Mouse (Mus musculus): ENCODE measurements around the gene Mrpl14.

Mrpl14 gene

DNA sequence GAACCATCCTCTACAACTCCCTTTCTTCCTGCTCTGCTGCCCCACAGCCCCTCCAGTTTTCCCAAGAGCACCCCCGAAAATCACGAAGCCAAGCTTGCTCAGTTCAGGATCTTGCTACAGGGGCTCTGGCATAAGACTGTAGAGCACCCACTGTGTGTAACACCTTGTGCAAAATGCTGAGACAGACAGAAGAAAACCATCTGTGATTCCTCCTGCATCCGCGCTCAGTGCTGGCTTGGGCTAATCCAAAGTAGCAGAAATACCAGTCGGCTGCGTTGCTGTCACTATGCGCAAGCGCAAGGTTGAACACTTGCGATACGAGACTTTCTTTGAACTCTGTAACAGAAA is 38.4 kb downstream of the Mrpl14 start:
- DNase-seq (ENCODE audit: low spot score in 2 of 2), result no peak

DNA sequence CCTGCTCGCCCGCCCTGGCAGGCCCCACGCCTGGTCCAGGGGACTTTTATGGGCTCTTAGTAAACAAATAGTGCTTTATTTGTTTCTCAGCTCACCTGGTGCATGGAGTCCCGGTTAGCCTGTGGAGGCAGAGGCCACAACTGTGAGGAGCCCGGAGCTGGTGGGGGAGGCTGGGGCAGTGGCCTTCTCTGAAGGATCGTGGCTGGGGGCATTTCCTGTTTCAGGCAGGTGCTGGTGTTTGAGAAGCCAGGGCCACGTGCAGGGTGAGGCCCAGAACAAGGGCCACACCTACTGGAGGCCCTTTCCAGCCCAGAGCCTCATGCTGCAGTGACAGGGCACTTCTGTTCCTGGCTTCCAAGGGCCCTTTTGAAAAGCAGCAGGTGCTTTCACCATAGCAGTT is 40.1 kb downstream of the Mrpl14 start:
- DNase-seq (ENCODE audit: low spot score in 2 of 2), result peak; percentile 55 to 66

DNA sequence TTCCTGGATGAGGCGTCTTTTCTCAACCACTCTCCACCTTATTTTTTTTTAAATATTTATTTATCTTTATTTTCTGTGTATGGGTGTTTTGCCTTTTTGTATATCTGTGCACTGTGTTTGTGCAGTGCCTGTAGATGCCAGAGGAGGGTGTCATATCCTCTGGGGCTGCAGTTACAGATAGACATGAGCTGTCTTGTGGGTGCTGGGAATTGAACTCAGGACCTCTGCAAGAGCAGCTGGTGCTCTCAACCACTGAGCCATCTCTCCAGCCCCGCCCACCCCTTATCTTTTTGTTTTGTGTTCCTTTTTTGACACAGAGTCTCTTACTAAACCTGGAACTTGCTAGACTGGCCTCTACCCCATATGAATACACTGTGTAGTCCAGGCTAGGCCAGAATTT is 41.4 kb downstream of the Mrpl14 start:
- DNase-seq (ENCODE audit: low spot score in 2 of 2), result no peak

DNA sequence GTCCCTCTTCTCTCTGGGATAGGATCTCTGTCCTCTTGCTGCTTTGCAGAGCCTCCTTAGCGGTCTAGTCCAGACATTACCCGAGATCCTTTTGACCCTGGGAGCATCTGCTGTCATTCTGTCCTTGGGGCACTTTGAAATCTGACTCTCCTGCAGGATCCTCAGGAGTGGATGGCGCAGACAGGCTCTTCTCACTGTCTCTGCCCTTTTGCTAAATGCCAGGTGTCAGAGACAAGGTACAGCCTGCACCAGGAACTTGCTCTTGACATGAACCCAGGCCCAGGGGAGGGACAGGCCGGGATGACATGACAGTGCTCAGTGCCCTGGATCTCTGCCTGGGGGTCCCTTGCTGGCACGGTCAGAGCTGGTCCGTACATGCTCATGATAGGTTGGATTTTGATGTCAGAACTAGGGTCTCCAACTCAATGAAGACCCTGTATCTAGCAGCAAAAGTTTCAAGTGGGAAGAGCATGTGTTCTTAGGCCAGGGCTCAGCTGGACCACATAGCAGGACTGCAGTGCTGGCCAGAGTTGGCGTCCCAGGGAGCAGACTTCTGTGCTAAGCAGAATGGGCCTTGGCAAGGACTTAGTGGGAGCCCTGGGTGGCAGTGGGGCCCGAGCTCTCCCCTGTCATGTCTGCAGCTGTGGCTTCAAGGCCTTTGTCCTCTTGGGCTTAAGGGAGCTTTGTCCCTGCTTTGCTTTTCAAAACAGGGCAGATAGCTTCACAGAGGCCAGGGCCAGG is 42.0 kb downstream of the Mrpl14 start:
- no peak for DNase-seq (ENCODE audit: low spot score in 2 of 2)

DNA sequence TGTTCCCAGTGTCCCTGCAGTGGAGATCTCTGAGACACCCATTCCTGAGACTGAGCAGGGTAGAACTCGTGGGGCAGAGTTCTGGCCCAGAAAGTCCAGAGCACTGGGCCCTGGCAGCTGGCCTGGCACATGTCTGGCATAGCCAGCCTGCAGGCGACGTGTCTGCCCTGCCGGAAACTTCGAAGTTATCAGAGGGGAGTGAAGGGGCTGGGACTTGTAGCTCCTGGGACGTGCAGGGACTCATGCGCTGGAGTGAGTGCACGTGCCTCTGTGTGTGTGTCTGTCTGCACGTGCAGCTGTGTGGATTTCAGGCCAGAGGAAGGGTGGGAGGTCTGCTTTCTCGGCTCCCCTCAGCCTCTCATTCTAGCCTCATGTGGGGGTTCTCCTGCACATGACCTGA is 43.3 kb downstream of the Mrpl14 start:
- DNase-seq (ENCODE audit: low spot score in 2 of 2), result no peak

DNA sequence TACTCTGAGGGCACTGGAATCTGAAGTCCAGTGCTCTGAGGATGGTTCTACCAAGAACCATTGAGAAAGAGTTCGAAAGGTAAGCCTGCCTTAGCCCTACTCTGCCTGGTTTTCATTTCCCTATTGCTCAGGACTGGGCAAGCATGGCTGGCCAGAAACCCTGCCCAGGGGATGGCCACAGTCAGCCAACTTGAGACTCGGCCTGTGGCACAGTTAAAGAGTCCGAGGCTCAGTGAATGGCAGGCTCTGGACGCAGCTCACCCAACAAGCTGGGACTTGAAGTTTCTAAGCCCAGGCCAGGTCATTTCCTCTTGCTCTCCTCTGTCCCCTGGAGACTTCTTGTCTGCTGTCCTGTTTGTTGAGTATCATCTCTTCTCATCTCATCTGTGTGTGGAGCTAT is 44.6 kb downstream of the Mrpl14 start:
- DNase-seq (ENCODE audit: low spot score in 2 of 2), result peak in 1 of 2 experiments; percentile 30

DNA sequence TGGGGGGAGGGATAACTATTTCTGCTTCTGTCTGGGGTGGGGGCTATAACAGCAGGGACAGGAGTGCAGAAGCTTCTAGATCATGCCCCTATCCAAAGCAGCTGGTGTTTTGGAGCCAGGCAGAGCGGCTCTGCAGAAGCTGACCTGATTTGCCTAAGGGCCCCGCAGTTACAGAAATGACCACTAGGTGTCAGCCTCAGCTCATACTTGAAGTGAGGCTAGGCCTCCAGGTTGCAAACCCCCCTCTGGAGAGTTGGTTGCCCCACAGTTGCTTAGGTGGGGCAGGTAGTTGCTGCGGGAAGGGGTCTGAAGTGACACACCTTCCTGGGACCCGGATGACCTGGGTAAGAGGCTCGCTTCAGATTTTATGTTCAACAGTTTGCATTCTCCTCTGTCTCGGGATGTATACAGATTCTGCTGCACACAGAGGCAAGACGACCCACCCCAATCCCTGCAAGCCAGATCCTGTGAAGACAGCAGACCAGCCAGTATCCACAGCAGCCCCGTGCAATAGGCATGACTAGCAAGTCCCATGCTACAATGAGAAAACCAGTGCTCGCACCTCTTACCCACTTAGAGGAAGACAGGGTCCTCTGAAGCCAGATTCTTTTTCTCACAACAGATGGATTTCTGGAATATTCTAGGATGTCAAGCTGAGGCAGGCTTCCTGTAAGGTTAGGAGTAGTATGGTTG is 45.2 kb downstream of the Mrpl14 start:
- DNase-seq (ENCODE audit: low spot score in 2 of 2), result peak; percentile 70 to 87

DNA sequence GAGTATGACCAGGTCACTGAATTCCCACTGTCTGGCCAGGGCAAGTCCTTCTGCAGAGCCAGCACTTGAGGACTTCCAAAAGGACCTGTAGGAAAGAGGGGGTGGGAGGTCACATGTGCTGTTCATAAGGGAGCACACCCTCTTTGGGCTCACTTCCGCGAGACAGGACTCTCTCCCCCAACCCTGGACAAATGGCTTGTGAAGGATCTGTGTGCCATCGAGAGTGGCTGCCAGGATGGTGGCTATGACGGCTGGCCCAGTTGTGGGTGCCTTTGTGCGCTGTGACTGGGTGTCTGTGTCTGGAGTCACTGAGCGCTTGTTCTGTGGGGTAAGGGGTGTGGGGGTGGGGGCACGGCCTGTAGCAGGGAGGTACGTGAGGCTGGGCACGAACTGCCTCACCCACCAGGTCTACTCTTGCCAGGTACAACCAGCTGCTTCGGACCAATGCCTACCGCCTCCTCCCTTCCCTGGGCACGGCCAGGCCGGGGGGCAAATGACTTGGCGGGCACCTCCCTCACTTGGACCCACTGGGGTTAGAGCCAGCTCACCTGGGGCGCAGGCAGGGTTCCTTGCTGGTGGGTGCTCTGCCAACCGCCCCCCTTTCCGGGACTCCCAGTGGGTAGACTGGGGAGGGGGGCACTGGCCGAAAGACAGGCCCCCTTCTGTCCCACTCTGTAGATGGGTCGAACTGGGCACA is 47.1 kb downstream of the Mrpl14 start:
- no peak for DNase-seq (ENCODE audit: low spot score in 2 of 2)

DNA sequence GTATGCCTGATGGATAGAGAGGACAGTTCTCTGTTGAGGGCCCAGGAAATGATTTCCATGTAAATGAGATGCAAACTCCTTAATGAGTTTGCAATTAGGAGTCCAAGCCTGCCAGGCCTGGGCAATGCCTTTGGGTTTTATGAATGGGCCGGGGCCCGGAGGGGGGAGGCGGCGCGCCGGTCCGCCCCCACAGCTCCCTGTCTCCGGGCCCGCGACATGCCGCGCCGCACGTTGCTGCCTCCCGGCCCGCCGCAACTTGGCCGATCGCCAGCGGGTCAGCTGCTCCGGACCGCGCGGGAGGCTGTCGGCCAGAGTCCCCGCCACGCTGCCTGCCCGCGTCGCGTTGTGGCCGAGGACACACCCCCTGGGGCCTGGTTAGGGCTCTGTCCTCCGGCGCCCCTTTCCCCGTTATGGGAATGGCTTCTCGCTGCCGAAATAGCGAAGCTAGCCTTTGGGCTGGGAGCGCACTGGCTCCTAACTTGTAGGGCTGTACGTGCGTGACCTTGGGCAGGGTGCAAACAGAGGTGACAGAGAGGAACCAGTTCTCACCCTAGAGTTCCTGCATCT is 47.7 kb downstream of the Mrpl14 start, which contains the start of gene 1600014C23Rik:
Gene 1600014C23Rik (minus strand): TSS at position 110 of the 567 bp plus-strand sequence.
- peak in 1 of 2 experiments; percentile 48 for DNase-seq (ENCODE audit: low spot score in 2 of 2)

DNA sequence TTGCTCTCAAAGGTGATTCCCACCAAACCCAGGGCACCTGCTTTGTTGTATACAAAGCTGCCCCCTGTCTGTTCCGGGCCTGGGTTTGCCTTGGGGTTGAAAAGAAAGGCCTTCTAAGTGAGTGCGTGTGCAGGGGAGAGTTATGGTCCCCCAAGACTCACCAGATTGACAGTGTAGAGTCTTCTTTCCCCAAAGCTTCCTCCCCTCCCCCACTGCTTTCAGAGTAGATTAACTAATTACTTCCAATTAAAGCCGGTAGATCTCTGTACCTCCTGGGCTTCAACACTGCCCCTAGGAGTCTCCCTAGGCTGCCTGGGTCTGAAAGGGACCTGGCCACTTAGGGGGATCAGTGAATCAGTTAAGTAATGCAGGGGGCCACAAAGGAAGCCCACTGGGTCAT is 48.2 kb downstream of the Mrpl14 start:
- no peak for DNase-seq (ENCODE audit: low spot score in 2 of 2)

DNA sequence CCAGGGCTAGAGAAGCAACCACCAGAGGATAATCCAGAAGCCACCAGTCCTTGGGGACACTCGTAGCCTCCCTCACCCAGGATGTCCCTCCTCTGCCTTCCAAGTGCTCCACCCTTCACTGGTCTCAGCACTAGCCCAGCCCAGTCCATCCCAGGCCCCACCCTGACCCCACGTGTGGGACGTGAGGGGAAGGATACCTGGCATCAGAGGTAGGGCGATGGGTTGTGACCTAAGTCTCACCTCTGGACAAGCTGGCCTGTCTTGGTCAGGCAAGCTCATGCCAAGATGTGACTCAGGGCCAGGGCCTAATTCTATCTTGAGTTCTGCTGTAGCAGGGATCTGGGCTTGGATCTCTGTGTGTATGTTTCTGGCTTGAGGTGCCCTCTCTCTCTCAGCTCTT is 48.8 kb downstream of the Mrpl14 start:
- DNase-seq (ENCODE audit: low spot score in 2 of 2), result peak in 1 of 2 experiments; percentile 28

DNA sequence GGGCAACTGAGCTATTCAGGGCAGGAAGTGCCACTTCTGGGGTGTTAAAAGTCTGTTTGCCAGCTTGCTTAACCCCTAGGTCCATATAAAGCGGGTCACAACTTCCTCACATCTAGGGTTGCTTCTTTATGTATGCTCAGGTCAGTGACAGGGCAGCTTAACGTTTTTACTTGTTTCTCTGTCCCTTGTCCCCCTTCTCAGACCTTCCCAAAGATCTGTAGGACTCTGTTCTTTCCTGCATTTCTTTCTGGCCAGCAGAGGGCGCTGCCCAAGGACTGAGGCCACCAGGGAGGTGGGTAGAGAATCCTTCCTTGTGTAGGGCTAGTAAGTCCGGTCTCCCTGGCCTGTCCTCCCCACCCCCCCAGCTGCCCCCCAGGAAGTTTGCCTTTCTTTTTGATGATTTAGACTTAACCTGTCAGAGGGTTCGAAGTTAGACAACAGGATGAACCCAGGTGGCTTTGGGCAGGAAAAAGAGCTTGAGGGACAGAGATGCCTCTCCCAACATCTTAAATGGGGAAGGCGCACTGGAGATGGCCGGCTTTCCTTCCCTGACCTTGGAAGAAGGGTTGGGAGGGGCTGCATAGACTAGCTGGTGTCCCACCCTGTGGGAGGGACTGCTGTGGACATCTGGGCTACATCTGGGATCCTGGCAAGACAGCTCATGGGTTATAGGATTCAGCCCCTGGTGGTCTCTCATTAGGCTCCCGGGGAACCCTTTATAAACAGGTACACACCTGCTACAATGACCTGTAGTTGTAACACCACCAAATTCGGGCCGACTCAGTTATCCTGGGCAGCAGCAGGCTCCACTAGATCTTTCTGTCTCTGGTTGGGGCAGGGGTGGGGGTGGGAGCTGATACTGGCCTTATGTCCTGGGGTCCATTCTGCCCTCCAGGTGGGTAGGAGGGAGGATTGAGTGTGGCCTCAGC is 49.5 kb downstream of the Mrpl14 start:
- peak; percentile 69 to 70 for DNase-seq (ENCODE audit: low spot score in 2 of 2)

DNA sequence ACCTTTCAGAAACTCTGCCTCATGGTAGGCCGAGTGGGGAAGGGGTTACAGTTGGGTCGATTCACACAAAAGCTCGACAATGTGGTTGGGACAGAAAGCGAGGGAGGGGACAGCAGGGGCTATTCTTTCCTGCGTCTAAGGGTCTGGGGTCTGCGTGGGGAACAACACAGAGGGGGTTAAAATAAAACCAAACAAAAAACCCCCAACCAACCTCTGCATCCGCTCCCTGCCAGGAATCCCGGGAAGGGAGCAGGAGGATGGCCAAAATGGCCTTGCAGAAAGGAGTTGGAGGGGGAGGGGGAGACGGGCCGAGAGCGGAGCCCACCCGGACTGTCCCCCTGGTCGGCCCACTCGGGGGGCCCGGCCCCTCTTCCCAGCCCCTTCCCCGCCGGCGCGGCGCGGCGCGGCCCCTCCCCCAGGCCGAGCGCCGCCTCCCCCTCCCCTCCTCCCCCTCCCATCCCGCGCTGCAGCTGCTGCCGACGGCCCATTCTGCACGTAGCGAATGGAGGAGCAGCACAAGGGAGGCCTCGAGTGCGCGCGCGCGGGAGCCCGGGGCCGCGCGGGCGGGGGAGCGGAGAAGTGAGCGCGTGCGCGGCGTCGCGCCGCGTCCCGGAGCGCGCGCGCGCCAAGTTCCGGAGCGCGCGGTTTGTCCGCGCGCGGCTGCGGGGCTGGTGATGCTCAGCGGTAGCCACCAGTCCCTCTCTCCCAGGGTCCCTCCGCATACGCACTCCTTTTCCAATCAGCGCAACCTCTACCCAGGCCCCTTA is 50.4 kb downstream of the Mrpl14 start:
- peak; percentile 59 to 76 for DNase-seq (ENCODE audit: low spot score in 2 of 2)

DNA sequence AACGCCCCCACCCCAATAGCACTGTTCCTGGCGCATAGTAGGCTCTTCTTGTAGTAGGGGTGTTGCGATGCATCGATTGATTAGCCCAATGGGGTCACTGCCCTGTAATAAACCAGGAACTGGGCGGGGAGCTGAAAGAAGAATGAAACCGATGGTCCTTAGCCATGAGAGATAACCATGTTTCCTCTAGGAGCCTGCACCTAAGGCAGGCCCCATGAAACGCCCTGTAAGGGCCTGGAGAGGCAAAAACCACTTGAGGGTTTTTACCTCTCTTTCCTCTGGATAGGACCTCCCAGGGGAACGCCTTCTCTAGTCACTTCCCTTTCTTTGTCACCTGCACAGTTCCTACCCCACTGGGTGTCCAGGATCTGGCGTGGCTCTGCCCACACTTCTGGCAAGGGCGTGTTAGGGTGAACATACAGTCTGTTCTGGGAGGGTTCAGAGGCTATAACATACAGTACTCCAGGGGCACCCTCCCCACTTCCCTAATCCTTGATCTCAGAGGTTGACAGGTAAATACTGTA is 51.0 kb downstream of the Mrpl14 start:
- DNase-seq (ENCODE audit: low spot score in 2 of 2), result no peak

DNA sequence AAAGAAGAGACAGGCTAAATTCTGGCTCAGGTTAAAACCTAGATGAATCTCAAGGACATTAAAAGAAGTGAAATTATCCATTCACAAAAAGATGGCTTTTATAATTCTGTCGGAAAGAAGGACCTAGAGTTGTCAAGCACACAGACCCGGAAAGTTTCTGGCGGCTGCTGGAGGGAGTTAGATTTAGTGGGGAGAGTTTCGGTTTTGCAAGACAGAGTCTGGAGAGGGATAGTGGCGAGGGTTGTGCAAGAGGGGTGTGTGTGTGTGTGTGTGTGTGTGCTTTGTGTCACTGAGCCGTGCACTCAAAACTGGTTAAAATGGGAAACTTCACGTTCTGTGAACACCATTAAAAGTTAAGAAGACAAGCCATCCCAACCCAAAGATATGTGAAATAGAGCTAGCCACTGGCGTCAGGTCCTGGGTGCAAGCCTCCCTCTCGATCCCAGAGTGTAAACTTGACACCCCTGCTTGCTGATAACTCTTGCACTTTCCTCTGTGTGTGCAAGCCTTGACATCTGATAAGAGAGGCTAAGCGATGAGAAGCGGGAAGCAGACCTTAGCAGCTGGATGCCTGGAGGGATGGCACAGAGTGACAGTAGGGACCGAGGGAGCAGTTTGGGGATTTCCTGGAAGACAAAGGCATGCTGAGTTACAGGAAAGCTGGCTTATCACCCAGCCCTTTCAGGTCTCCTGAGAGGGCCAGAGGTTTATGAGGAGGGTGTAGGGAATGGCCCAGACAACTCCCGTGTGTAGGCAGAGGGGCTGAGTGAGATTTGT is 56.4 kb downstream of the Mrpl14 start:
- DNase-seq (ENCODE audit: low spot score in 2 of 2), result no peak

DNA sequence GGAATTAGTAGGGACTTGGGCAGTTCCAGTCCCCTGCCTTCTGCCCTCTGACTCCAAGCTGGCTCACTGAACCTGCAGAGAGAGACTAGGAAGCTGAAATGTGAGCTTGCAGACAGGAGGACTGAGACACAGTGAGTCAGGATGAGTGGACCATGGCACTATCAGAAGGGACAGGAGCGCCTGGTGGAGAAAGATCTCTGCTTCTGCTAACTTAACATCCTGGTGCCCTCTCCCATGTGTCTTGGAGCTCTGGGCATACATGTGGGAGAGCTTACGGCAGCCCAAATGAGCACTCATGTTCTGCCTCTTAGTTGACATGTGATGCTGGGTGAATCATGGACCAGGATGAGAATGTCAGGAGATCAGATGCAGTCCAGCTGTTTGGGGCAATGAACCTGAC is 59.5 kb downstream of the Mrpl14 start:
- no peak for DNase-seq (ENCODE audit: low spot score in 2 of 2)

DNA sequence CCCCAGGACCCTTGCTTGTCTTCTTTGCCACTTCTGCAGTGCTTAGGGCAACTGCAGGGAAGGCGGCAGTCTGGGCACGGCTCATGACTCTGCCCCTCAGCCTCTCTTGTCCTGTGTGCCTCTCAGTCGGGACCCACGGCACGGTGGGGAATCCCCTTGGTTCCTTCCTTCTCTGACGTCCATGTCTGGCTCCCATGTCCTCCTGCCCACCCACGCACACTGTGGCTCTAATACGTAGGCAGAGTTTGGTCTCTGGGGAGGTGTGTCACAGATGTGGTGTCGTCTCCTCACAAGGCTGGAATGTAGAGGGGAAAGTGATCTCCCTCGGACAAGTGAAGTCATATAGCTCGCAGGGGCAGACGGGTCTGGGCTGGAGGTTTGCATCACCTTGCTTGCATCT is 60.6 kb downstream of the Mrpl14 start:
- DNase-seq (ENCODE audit: low spot score in 2 of 2), result no peak

DNA sequence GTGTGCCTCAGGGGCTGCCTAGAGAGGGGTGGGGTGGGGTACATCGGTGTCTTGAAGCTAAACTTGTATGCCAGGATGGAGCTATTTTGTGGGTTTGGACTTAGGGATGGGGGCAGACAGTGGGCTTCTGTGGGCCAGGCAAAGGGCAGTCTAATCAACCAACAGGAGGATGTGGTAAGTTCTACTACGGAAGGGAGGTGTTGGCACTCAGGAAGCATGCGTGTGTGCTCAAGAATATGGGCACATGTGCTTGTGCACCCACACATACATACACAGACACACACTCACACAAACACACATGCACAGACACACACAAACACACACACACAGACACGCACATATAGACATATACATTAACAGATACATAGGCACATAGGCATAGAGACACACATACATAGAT is 61.2 kb downstream of the Mrpl14 start:
- no peak for DNase-seq (ENCODE audit: low spot score in 2 of 2)
